Mouse (Mus musculus) CH12.LX (cell line): ENCODE data around the gene Oit1.

ENCODE experiments used
- CTCF ChIP-seq, 2 experiments: IDR thresholded peaks in 1 of 2; conservative IDR thresholded peaks in 1 of 2; 2 replicates each; pipeline ENCODE4 v1.5.1; 2011 to 2012; ENCODE audit warnings: low read depth in 2 of 2, low read length in 2 of 2, improper control_type of control experiment in 1 of 2, inconsistent platforms in 1 of 2, mild to moderate bottlenecking in 1 of 2, moderate library complexity in 1 of 2
- E2F4 ChIP-seq: IDR thresholded peaks from 2 replicates; pipeline ENCODE4 v1.6.1; 2011; ENCODE audit warnings: low read depth, low read length, improper control_type of control experiment; ENCODE audit not compliant: insufficient replicate concordance
- EP300 ChIP-seq: IDR thresholded peaks from 2 replicates; pipeline ENCODE4 v1.6.1; 2011; ENCODE audit warnings: low read length, improper control_type of control experiment
- JUN ChIP-seq: IDR thresholded peaks from 2 replicates; pipeline ENCODE4 v1.6.1; 2011; ENCODE audit warnings: low read depth, mild to moderate bottlenecking, low read length, improper control_type of control experiment, moderate library complexity; ENCODE audit not compliant: insufficient read depth
- KAT2A ChIP-seq: IDR thresholded peaks from 2 replicates; pipeline ENCODE4 v1.6.1; 2012; ENCODE audit warnings: low read length, improper control_type of control experiment, inconsistent platforms; ENCODE audit not compliant: insufficient replicate concordance
- MAX ChIP-seq: IDR thresholded peaks from 2 replicates; pipeline ENCODE4 v1.6.1; 2011; ENCODE audit warnings: low read length, improper control_type of control experiment
- NELFE ChIP-seq: IDR thresholded peaks from 2 replicates; pipeline ENCODE4 v1.6.1; 2011; ENCODE audit warnings: low read depth, low read length, improper control_type of control experiment
- NRF1 ChIP-seq: IDR thresholded peaks from 2 replicates; pipeline ENCODE4 v1.6.1; 2014; ENCODE audit warnings: low read depth, mild to moderate bottlenecking, inconsistent platforms, low read length, improper control_type of control experiment, moderate library complexity
- POLR2A ChIP-seq: IDR thresholded peaks from 2 replicates; pipeline ENCODE4 v1.6.1; 2011; ENCODE audit warnings: low read depth, mild to moderate bottlenecking, improper control_type of control experiment, low read length
- USF1 ChIP-seq: IDR thresholded peaks from 2 replicates; pipeline ENCODE4 v1.6.1; 2014; ENCODE audit warnings: low read depth, mild to moderate bottlenecking, inconsistent platforms, low read length, improper control_type of control experiment
- ZKSCAN1 ChIP-seq: IDR thresholded peaks from 2 replicates; pipeline ENCODE4 v1.6.1; 2012; ENCODE audit warnings: low read depth, inconsistent platforms, low read length, improper control_type of control experiment, borderline replicate concordance
- ZNF384 ChIP-seq: IDR thresholded peaks from 2 replicates; pipeline ENCODE4 v1.6.1; 2012; ENCODE audit warnings: low read depth, low read length, improper control_type of control experiment, inconsistent platforms

DNA sequence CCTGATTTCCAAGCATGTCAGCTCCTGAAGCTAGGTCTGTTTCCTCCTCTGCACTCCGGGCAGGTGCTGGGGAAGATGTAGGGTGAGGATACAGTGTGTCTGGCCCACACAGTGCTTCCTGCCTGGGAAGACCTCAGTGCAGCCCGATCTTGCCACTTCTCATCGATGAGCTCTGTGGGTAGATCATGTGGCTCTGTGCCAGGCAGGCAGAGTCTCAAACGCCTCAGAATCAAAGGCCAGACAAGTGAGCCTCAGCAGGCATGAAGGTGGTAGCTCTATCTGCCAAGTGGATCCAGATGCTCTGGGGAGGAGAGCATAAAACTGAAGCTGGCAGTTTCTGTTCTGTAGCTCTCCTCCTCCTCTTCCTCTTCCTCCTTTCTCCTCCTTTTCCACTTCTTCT is 38.3 kb downstream of the Oit1 start:
- TF ChIP-seq E2F4: no peak
- no peak for TF ChIP-seq CTCF (conservative IDR thresholded peaks at IDR 0.05 in 1 of 2, IDR thresholded peaks at IDR 0.05 in 1 of 2; ENCODE audit: low read depth in 2 of 2, low read length in 2 of 2)
- no peak for TF ChIP-seq NELFE
- no peak for TF ChIP-seq EP300
- no peak for TF ChIP-seq ZNF384
- no peak for TF ChIP-seq JUN
- no peak for TF ChIP-seq POLR2A
- no peak for TF ChIP-seq USF1
- TF ChIP-seq MAX: no peak
- no peak for TF ChIP-seq KAT2A
- TF ChIP-seq NRF1: no peak
- TF ChIP-seq ZKSCAN1: no peak
